In the genomic region with DNA sequence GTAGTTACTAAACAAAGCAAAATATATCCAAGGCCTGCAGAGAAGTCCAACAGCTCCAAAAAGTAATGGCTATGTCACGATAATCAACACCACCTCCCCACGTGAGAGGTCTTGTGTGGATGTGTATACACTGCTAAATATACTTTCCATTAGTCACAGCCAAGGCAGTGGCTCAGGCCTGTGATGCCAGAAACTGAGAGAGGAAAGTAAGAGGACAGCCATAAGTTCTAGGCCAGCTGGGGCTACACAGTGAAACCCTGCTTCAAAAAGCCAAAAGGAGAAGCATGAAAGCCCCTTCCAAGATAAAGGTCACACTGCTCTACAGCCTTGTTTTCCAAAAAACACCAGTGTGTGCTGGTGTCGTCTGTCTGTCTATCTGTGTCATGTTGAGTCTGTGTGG, we compare ENCODE assay signal across 10 mouse cellular contexts. TPM values are rescaled to one million over a fixed set of nuclear protein-coding genes. Genes with fewer than 3 reads are reported as not detected.
A peak's percentile ranks its signal among the peaks of the same experiment; 100 is the strongest.
DNase-seq lines count a peak whose midpoint lies in the region; ATAC-seq and TF ChIP-seq lines count a peak whose summit lies in the region.
"Had no signal": no experiment of that assay in that cellular context is flagged by ENCODE, and none has a peak within 500 bp of the region (broad histone marks: within the 10 kb centered on the region; RNA-seq: fewer than 3 reads in every experiment).

No protein-coding gene starts in this region.

- no peak overlapping the region for H3K4me2 ChIP-seq in forebrain, postnatal 0 days (ENCODE audit: low read depth)
- no peak overlapping the region for H3K4me2 ChIP-seq in forebrain, embryonic 12.5 days
- H3K4me2 ChIP-seq in lung, embryonic 15.5 days = 0 out of 2 replicates have a peak overlapping the region, but pooled peaks have one; percentile 8
- H3K4me2 ChIP-seq: embryonic facial prominence, embryonic 13.5 days had no signal

- H3K27me3 ChIP-seq in forebrain, postnatal 0 days (ENCODE audit: insufficient read depth, low read length) = no peaks in the 10 kb centered on the region
- H3K27me3 ChIP-seq in forebrain, embryonic 12.5 days = no peaks in the 10 kb centered on the region
- H3K27me3 ChIP-seq in lung, embryonic 15.5 days = no peaks in the 10 kb centered on the region
- H3K27me3 ChIP-seq: embryonic facial prominence, embryonic 13.5 days had no signal

- H3K9ac ChIP-seq in forebrain, postnatal 0 days = no peak overlapping the region
- H3K9ac ChIP-seq in forebrain, embryonic 12.5 days = no peak overlapping the region
- H3K9ac ChIP-seq in lung, embryonic 15.5 days = no peak overlapping the region
- H3K9ac ChIP-seq: embryonic facial prominence, embryonic 13.5 days; liver, embryonic 14.5 days had no signal

- no peaks in the 10 kb centered on the region for H3K9me3 ChIP-seq in forebrain, postnatal 0 days (ENCODE audit: low read length)
- no peaks in the 10 kb centered on the region for H3K9me3 ChIP-seq in forebrain, embryonic 12.5 days
- H3K9me3 ChIP-seq in lung, embryonic 15.5 days = no peaks in the 10 kb centered on the region
- H3K9me3 ChIP-seq: embryonic facial prominence, embryonic 13.5 days had no signal

- no peak for ATAC-seq in forebrain, postnatal 0 days
- no peak for ATAC-seq in forebrain, embryonic 12.5 days (ENCODE audit: low FRiP score)
- no peak for ATAC-seq in lung, embryonic 15.5 days (ENCODE audit: borderline replicate concordance, extremely low read depth, low FRiP score, low TSS enrichment)
- no peak for ATAC-seq in erythroid progenitor cell, adult 5-6 weeks (replicated peaks; ENCODE audit: low FRiP score, poor library complexity, severe bottlenecking)

- peak overlapping the region; percentile 50; the same call in 1 of the 2 replicates for H3K27ac ChIP-seq in forebrain, postnatal 0 days (ENCODE audit: low read depth, low read length)
- no peak overlapping the region for H3K27ac ChIP-seq in forebrain, embryonic 12.5 days
- H3K27ac ChIP-seq in lung, embryonic 15.5 days = peak overlapping the region; percentile 82
- H3K27ac ChIP-seq: embryonic facial prominence, embryonic 13.5 days; liver, embryonic 14.5 days had no signal

- H3K4me1 ChIP-seq in forebrain, postnatal 0 days (ENCODE audit: insufficient read depth) = no peaks in the 10 kb centered on the region
- peaks cover 8% of the 10 kb centered on the region for H3K4me1 ChIP-seq in forebrain, embryonic 12.5 days
- H3K4me1 ChIP-seq in lung, embryonic 15.5 days = peaks cover 34% of the 10 kb centered on the region

- 72% methylated on average over 3 of the region's 3 CpGs for WGBS in forebrain, postnatal 0 days
- 85% methylated on average over 3 of the region's 3 CpGs for WGBS in forebrain, embryonic 12.5 days
- 33% methylated on average over 3 of the region's 3 CpGs for WGBS in lung, embryonic 15.5 days

- no peak for DNase-seq in forebrain, postnatal 0 days
- DNase-seq in lung, postnatal 14 days = no peak
- DNase-seq in heart, postnatal 4 days = peak; percentile 55
- peak; percentile 77 for DNase-seq in skeletal muscle tissue, adult 2 months (ENCODE audit: low read depth, low spot score)
- no peak for DNase-seq in embryo, embryonic 10 days (ENCODE audit: low spot score)

- no peaks in the 10 kb centered on the region for H3K36me3 ChIP-seq in forebrain, postnatal 0 days (ENCODE audit: insufficient read depth)
- no peaks in the 10 kb centered on the region for H3K36me3 ChIP-seq in forebrain, embryonic 12.5 days (replicated peaks)
- H3K36me3 ChIP-seq in lung, embryonic 15.5 days = no peaks in the 10 kb centered on the region
- H3K36me3 ChIP-seq: embryonic facial prominence, embryonic 13.5 days had no signal

- no peak for TF ChIP-seq CTCF in forebrain, postnatal 0 days (IDR thresholded peaks at IDR 0.05; ENCODE audit: low read depth)

- no peak overlapping the region for H3K4me3 ChIP-seq in forebrain, postnatal 0 days (ENCODE audit: low read depth, low read length)
- H3K4me3 ChIP-seq in forebrain, embryonic 12.5 days (replicated peaks) = no peak overlapping the region
- no peak overlapping the region for H3K4me3 ChIP-seq in lung, embryonic 15.5 days
- H3K4me3 ChIP-seq: embryonic facial prominence, embryonic 13.5 days had no signal

RNA-seq across cellular contexts. Expression of gene Clip1, which starts 22.8 kb away (rescaled TPM):
- total RNA-seq in forebrain, postnatal 0 days (2014; rRNA removed) = 89.8 and 102 TPM in 2 replicates
- 52.2 and 73.1 TPM in 2 replicates for polyA plus RNA-seq in forebrain, postnatal 0 days (2015; fragmentation: Nextera tagmentation; extraction: Ambion mirVana)
- polyA plus RNA-seq in forebrain, embryonic 12.5 days (2016; fragmentation: Nextera tagmentation; extraction: Ambion mirVana) = 72.0 and 72.7 TPM in 2 replicates
- polyA plus RNA-seq in lung, embryonic 15.5 days (2015; fragmentation: Nextera tagmentation; extraction: Ambion mirVana) = 35.5 and 39.1 TPM in 2 replicates
- 100 to 1,000 TPM; 108 to 117 TPM for total RNA-seq in heart, postnatal 4 days (2021)
- total RNA-seq in erythroid progenitor cell, adult 5-6 weeks (2015; ENCODE audit: low replicate concordance) = 19.5 and 28.1 TPM in 2 replicates
- 15.1 and 21.3 TPM in 2 replicates for total RNA-seq in erythroid progenitor cell, adult 5-6 weeks (2017; ENCODE audit: low replicate concordance)

RNA-seq across cellular contexts. Expression of gene Zcchc8, which starts 59.3 kb away (rescaled TPM):
- total RNA-seq in forebrain, postnatal 0 days (2014; rRNA removed) = 25.8 and 32.1 TPM in 2 replicates
- polyA plus RNA-seq in forebrain, postnatal 0 days (2015; fragmentation: Nextera tagmentation; extraction: Ambion mirVana) = 39.8 and 54.1 TPM in 2 replicates
- 103 and 109 TPM in 2 replicates for polyA plus RNA-seq in forebrain, embryonic 12.5 days (2016; fragmentation: Nextera tagmentation; extraction: Ambion mirVana)
- polyA plus RNA-seq in lung, embryonic 15.5 days (2015; fragmentation: Nextera tagmentation; extraction: Ambion mirVana) = 67.1 and 90.4 TPM in 2 replicates
- total RNA-seq in heart, postnatal 4 days (2021) = 10 to 100 TPM; 53.1 to 57.6 TPM
- 68.8 and 69.6 TPM in 2 replicates for total RNA-seq in erythroid progenitor cell, adult 5-6 weeks (2015; ENCODE audit: low replicate concordance)
- 120 and 155 TPM in 2 replicates for total RNA-seq in erythroid progenitor cell, adult 5-6 weeks (2017; ENCODE audit: low replicate concordance)

Comparison
In these comparisons a context has a peak if more than half of its experiments do, and no peak if none do; other contexts are left out.
1. DNase-seq: peak in heart, postnatal 4 days (single experiment) and skeletal muscle tissue, adult 2 months (single experiment); none in forebrain, postnatal 0 days (single experiment), lung, postnatal 14 days (single experiment) and embryo, embryonic 10 days (single experiment).